Mouse (Mus musculus): Measurements from ENCODE around the gene Stam.

GRCm38 (mm10) chr2:14043577-14044170 lies 30.2 kb upstream of the Stam start:
- TF ChIP-seq CTCF (IDR thresholded peaks at IDR 0.05; ENCODE audit: low read depth) (no peak), EP300 (optimal IDR thresholded peaks at IDR 0.05) (no peak)

Data from stomach, postnatal 0 days (tissue).